Mouse (Mus musculus) embryonic fibroblast, embryonic 13.5 days (primary cell): ENCODE measurements around the gene Gja5.

Source experiments
- CTCF ChIP-seq: IDR thresholded peaks from 2 replicates; pipeline ENCODE4 v1.5.1; 2011; ENCODE audit warnings: mild to moderate bottlenecking, control low read depth, low read length, moderate library complexity, borderline replicate concordance; ENCODE audit not compliant: insufficient read depth
- POLR2A ChIP-seq: IDR thresholded peaks from 2 replicates; pipeline ENCODE4 v1.6.1; 2011; ENCODE audit warnings: low read depth, mild to moderate bottlenecking, control low read depth, low read length, moderate library complexity

DNA sequence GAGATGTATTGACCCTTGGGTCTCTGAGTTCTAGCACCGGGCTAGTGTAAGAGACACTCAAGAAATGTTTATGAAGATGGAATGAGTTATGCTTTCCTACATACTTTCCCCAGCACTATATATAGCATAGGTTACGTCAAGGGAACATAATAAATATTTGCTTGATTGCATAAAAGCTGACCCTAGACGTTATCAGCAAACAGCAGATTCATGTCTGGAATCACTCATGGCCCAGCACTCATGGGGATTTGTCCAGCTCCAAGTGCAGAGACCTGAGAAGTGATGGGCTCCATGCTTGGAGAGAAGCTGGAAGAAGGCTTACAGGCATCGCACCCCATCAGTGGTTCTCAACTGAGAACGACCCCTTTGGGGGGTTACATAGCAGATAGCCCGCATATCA lies 135.2 kb downstream of the Gja5 start:
- TF ChIP-seq POLR2A: no peak
- no peak for TF ChIP-seq CTCF
